Mouse (Mus musculus): ENCODE results near the gene Dpf1. TPM values are rescaled to one million over a fixed set of nuclear protein-coding genes. Genes with fewer than 3 reads are reported as not detected.

Dpf1 gene
- 1 to 10 TPM; 3.4 to 3.8 TPM for total RNA-seq (2021)
- long read RNA-seq, experiment 1, partial matches to known transcripts = 1 of 2 reads
- long read RNA-seq, experiment 1, other reads (novel, unspliced or antisense) = 0 of 2 reads
- long read RNA-seq, experiment 2, partial matches to known transcripts = 1 of 1 reads
- long read RNA-seq, experiment 2, other reads (novel, unspliced or antisense) = 0 of 1 reads

- peak; percentile 78 for DNase-seq
Observed at GRCm38 (mm10) chr7:29303738-29304462, at the start of gene Dpf1. Gene Dpf1, plus strand, starts transcription at chr7:29303951.

DNA sequence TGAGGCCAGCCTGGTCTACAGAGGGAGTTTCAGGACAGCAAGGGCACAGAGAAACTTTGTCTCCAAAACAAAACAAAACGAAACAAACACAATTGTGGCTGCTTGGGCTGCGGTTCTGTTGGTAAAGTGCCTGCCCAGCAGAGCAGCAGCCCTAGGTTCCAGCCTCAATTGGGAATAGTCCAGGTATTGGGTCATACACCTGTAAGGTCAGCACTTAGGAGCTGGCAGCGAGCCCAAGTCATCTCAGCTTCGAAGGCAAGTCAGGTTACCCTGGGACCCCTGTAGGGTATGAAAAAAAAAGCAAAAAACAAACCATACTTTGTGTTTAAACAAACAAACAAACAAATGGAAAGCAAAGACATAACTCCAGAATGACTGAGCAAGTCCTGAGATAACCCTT lies 47.9 kb upstream of the Dpf1 start:
- no peak for DNase-seq

DNA sequence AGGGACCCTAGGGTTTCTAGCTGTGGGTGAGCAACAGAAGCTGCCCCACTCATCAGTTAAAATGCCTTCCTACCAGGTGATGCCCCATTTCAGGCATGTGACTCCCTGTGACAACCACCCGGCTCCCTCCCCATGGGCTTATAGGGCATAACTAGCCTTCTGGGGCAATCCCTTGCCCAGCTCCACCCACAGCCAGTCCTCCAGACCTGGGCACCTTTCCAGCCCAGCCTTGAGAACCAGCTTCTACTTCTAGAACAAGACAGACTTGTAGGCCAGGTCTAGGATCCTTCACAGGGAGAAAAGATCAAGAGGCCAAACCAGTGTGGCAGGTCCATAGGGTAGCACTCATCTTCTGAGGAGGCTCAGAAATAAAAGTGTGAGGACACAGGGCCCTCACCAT lies 46.4 kb upstream of the Dpf1 start:
- DNase-seq = no peak

DNA sequence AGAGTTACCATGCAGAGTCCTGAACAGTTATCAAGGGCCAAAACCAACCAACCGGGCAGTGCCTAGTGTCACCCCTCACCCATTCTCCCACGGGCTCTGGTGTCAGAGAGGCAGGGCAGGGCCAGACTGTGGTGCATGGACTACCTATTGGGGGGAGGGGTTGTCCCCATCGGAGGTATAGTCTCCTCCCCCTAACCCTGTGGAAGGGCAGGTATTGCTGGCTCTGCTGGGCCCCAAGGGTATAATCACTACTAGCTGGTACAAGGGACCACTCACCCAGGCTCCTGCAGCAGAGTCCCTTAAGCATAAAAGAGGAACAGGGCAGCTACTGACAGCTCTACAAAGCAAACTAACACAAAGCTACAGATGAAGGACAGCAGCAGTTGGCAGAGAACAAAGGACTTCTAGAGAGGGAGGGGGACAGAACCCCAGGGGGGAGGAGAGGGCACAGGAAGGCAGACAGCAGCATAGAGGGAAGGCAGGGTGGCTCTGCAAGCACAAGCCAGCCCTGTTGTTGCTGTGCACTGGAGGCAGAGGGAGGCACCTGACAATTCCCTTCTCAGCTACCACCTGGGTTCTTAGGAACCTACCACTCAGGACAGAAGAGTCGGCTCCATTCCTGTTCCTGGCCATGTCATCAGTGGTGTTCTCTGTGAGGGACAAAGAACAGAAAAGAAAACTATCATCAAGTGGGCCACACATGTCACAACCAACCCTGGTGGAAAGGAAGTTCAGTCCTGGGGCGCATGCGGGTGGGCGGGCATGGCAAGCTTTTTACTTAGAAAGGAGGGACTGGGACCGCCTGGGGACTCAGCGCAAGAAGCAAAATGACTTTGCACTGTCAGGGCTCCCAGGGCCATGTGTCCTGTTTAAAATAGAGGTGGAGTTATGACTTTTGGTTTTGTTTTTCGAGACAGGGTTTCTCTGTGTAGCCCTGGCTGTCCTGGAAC lies 43.7 kb upstream of the Dpf1 start:
- no peak for DNase-seq

GRCm38 (mm10) chr7:29262151-29262550 lies 41.6 kb upstream of the Dpf1 start:
- no peak for DNase-seq

DNA sequence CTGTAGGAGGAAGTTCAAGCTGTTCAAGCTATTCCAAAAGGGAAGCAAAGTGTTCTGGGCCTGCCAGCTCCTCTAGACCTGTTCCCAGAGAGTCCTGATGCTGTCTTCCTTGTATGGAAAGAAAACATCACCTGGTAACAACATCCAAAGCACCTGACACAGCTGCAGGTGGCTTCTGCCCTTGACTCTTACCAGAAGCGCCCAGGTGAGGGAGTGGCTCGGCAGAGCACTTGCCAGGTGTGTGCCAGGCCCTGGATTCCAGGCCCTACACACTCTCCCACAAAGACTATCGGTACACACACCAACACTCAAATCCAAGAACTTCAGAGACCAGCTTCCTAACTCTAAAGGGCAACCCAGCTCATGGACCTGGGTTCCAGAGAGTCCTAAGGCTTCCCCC lies 39.9 kb upstream of the Dpf1 start:
- DNase-seq = no peak

- no peak for DNase-seq
Observed at GRCm38 (mm10) chr7:29265636-29266035, 38.1 kb upstream of the Dpf1 start.

DNA sequence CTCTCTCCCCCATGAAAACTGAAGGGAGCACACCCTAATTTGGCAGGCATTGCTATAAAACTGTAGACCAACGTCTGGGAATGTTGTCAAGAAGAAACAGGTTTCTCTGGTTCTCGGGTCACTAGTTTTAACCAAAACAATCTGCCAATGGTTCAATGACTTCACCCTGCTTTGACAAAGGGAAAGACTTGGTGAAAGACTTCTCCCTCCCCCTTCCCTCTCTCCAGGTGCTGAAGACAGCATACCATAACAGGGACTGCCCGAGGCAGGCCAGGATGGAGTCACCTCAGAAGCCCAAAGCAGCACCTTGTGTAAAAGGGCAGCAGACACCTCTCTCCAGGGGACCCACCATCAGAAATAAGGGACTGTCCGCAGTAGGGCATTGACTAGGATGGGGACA lies 36.8 kb upstream of the Dpf1 start:
- DNase-seq = no peak

- DNase-seq = no peak
Observed at GRCm38 (mm10) chr7:29270445-29270844, 33.3 kb upstream of the Dpf1 start.

GRCm38 (mm10) chr7:29271687-29272465 lies 31.9 kb upstream of the Dpf1 start:
- DNase-seq = no peak

- no peak for DNase-seq
Observed at GRCm38 (mm10) chr7:29276715-29277114, 27.0 kb upstream of the Dpf1 start.

DNA sequence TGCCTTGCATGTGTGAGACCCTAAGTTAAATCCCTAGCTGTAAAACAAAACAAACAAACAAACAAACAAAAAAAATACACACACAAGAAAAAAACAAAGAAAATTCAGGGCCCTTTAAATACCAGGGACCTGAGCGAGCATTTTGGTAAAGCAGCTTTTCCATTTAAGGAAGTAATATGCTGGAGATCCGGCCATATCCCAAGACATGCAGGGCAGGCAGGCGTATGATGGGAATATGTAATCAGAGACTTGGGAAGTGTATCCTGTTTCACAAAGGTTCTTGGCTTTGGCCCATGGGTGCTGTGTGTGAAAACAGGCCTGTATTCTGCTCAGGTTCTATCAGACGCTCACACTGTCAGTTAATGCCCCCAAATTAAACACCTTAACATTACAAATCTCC lies 26.2 kb upstream of the Dpf1 start:
- no peak for DNase-seq

GRCm38 (mm10) chr7:29279261-29279660 lies 24.5 kb upstream of the Dpf1 start:
- DNase-seq = no peak

GRCm38 (mm10) chr7:29279924-29280323 lies 23.8 kb upstream of the Dpf1 start:
- no peak for DNase-seq

- no peak for DNase-seq
Observed at GRCm38 (mm10) chr7:29280801-29281200, 22.9 kb upstream of the Dpf1 start.

- peak; percentile 46 for DNase-seq
Observed at GRCm38 (mm10) chr7:29281201-29282073, 22.3 kb upstream of the Dpf1 start, which contains the start of gene Spint2. Gene Spint2, minus strand, starts transcription at chr7:29281912.

DNA sequence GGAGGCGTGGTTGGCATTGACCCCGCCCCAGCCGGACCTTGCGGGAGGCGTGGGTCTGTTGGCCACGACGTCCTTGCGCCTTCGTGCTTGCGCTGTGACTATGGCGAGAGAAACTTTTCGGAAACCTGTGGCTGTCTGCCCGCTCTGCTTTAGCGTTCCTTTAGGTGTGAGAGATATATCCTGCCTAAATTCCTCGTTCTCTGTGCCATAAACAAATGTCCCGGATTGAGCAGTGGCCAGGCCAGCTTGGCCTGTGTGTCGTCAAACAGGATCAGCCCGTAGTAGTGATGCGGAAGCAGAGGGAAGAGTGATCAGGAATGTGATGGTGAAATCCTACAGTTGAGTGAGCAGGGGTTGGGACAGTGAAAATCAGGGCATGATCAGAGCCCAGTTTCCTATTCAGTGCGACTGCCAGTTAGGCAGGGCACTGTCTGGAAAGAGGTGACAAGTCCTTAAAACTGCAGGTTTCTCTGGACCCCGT lies 21.6 kb upstream of the Dpf1 start:
- DNase-seq = no peak

DNA sequence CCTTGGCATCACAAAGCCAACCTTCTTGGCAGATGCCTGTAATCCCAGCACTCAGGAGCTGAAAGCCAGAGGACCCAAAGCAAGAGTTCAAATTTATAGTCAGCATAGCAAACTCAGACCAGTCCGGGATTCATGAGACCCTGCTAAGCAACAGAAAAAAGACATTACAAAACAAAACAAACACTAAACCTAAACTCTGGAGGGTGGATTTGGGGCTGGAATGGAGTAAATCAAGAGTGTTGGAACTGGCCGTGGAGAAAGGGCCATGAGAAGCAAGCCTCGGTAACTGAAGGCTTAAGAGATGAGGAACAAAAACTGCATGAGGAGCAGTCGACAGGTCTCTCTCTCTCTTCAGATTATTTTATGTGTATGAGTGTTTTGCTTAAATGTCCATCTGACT lies 19.9 kb upstream of the Dpf1 start:
- no peak for DNase-seq

- DNase-seq = no peak
Observed at GRCm38 (mm10) chr7:29284523-29284922, 19.2 kb upstream of the Dpf1 start.

GRCm38 (mm10) chr7:29287481-29287880 lies 16.3 kb upstream of the Dpf1 start:
- no peak for DNase-seq

GRCm38 (mm10) chr7:29288079-29288478 lies 15.7 kb upstream of the Dpf1 start:
- DNase-seq = no peak

Measured in gastrocnemius, postnatal 10 days (tissue).